Mouse (Mus musculus): Measurements from ENCODE around the gene Gm44503. TPM values are rescaled to one million over a fixed set of nuclear protein-coding genes. Genes with fewer than 3 reads are reported as not detected.

Gm44503 gene
- polyA plus RNA-seq, 1 experiment from 2014 or later = not detected

DNA sequence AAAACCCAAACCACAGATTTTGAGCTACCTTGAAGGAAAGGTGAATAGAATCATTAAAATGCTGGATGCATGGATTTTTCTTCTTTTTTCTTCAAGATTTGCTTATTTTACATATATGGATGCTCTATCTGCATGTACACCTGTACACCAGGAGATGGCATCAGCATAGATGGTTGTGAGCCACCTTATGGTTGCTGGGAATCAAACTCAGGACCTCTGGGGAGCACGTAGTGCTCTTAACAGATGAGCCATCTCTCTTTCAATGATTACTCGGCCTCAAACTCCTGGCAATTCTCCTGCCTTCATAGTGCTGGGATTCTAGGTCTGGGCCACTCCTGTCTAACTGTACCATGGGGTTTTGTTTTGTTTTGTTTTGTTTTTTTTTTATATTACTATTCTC is 24.4 kb downstream of the Gm44503 start:
- H3K4me2 ChIP-seq = no peak overlapping the region
- no peaks in the 10 kb centered on the region for H3K27me3 ChIP-seq
- H3K9ac ChIP-seq = no peak overlapping the region
- H3K36me3 ChIP-seq = no peaks in the 10 kb centered on the region
- H3K27ac ChIP-seq = no peak overlapping the region
- 55% methylated on average over 2 of the region's 2 CpGs for WGBS
- H3K4me1 ChIP-seq = peaks cover 16% of the 10 kb centered on the region
- no peak for ATAC-seq (replicated peaks; ENCODE audit: low FRiP score)
- H3K9me3 ChIP-seq (replicated peaks) = no peaks in the 10 kb centered on the region
- no peak overlapping the region for H3K4me3 ChIP-seq (replicated peaks)

DNA sequence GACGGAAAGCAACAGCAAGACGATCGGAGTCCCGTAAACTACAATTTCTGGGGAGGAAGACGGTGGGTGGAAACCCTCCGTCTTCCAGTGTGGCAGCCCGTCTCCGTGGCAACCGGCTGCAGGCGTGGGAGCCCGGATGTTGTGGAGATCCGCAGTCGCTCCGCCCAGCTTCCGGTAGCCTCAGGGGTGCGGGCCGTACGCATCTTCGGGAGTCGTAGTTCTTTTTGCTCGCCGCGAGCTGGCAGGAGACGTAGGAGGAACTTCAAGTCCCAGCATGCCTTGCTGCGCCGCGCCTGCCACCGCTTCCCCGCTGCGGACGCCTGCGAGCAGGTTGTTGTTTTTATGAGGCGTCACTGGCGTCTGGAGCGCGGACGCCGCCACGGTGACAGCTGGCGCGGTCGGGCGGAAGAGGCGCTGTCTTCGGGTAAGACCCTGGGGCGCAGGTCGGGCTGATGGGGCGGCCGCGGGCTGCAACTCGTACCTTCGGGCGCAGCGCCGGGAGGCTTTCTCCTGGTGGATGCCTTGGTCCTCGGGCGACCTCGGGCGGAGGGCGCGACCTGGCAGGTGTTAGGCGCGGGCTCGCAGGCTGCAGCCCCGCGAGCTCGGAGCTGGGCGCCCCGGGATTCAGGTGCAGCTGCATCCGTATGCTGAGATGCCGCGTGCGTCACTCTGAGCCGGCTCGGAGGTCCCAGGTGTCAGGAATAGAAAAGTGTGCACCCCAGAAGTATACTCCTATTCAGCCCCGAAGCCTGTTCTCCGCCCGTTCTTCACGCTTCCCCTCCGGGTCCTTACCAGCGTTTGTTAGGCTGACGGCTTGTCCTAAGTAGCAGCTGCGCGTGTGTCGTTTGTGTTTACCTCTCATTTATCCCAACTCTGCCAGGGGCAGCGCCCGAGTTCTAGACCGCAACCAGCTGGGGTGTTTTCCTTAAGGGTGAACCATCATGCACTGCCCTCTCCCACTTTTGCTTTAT is 26.9 kb downstream of the Gm44503 start, which contains the start of the genes Ccpg1os and Ccpg1:
TSS of gene Ccpg1os (minus strand) at position 133 of the 971 bp plus-strand sequence.
TSS of gene Ccpg1 (plus strand) at position 180 of the 971 bp plus-strand sequence.
- Histone ChIP-seq H3K9ac (peak within 1 kb of the TSS; percentile 69), H3K4me3 (replicated peaks) (peak within 1 kb of the TSS; percentile 76), H3K4me2 (peak within 1 kb of the TSS; percentile 91), H3K36me3 (no peaks in the 10 kb centered on the region), H3K4me1 (peaks cover 16% of the 10 kb centered on the region), H3K27me3 (no peaks in the 10 kb centered on the region), H3K27ac (peak within 1 kb of the TSS; percentile 67), H3K9me3 (replicated peaks) (no peaks in the 10 kb centered on the region)
- under 1% methylated on average over 88 of the region's 88 CpGs for WGBS
- ATAC-seq (replicated peaks; ENCODE audit: low FRiP score) = peak; percentile 100

DNA sequence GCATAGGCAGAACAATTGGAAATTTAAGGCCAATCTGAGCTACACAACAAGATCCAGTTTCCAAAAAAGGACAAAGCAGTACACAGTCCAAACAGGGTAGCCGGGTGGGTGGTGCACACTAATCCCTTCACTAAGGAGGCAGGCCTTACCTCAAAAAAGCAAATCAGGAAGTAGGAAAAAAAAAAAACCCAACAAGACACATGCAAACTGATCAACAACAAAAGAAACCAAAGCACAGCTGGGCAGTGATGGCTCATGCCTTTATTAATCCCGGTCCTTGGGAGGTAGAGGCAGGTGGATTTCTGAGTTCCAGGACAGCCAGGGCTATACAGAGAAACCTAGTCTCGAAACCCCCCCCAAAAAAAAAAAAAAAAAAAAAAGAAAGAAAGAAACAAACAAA is 29.1 kb downstream of the Gm44503 start:
- Histone ChIP-seq H3K36me3 (no peaks in the 10 kb centered on the region), H3K27ac (no peak overlapping the region), H3K4me1 (peaks cover 16% of the 10 kb centered on the region), H3K4me2 (no peak overlapping the region), H3K9ac (no peak overlapping the region), H3K27me3 (no peaks in the 10 kb centered on the region), H3K9me3 (replicated peaks) (no peaks in the 10 kb centered on the region), H3K4me3 (replicated peaks) (no peak overlapping the region)
- ATAC-seq (replicated peaks; ENCODE audit: low FRiP score) = no peak
- 74% methylated on average over 3 of the region's 3 CpGs for WGBS

DNA sequence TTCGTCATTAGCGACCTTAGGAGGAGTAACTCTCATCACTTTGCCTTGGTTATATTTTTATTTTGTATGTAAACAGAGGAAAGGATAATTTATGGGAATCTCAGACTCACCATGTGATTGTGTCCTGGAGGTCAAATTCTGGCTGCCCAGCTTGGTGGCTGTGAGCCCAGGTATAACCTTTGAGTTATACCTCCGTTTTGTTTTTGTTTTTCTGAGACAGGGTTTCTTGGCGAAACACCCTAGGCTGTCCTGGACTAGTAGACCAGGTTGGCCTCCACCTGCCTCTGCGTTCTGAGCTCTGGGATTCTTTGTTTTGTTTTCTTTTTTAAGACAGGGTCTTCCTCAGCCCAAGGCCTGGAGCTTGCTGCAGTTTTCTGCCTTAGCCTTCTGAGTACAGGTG is 30.1 kb downstream of the Gm44503 start:
- Histone ChIP-seq H3K4me2 (no peak overlapping the region), H3K27ac (no peak overlapping the region), H3K36me3 (no peaks in the 10 kb centered on the region), H3K9ac (no peak overlapping the region), H3K9me3 (replicated peaks) (no peaks in the 10 kb centered on the region), H3K4me3 (replicated peaks) (no peak overlapping the region), H3K4me1 (peaks cover 16% of the 10 kb centered on the region), H3K27me3 (no peaks in the 10 kb centered on the region)
- no peak for ATAC-seq (replicated peaks; ENCODE audit: low FRiP score)
- WGBS = 76% methylated on average over 5 of the region's 5 CpGs

DNA sequence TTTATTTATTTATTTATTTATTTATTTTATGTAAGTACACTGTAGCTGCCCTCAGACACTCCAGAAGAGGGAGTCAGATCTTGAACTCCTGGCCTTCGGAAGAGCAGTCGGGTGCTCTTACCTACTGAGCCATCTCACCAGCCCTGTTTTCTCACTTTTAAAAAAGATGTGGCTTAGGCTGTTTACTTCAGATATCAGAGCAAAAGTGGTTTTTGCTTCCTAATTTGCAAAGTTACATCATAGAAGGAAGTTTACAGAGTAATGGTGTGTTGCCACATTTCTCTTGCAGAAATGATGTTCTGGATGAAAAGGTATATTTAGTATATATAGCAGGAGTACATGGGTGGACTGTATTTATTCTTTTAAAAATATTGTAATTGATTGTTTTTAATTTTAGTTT is 32.8 kb downstream of the Gm44503 start:
- peaks cover 2% of the 10 kb centered on the region; the same call in 1 of the 2 replicates for H3K4me1 ChIP-seq
- no peaks in the 10 kb centered on the region for H3K9me3 ChIP-seq (replicated peaks)
- no peak for ATAC-seq (replicated peaks; ENCODE audit: low FRiP score)
- H3K27me3 ChIP-seq = no peaks in the 10 kb centered on the region
- H3K9ac ChIP-seq = no peak overlapping the region
- WGBS = 96% methylated on average over 2 of the region's 2 CpGs
- H3K4me3 ChIP-seq (replicated peaks) = no peak overlapping the region
- no peaks in the 10 kb centered on the region for H3K36me3 ChIP-seq
- no peak overlapping the region for H3K4me2 ChIP-seq
- H3K27ac ChIP-seq = no peak overlapping the region

DNA sequence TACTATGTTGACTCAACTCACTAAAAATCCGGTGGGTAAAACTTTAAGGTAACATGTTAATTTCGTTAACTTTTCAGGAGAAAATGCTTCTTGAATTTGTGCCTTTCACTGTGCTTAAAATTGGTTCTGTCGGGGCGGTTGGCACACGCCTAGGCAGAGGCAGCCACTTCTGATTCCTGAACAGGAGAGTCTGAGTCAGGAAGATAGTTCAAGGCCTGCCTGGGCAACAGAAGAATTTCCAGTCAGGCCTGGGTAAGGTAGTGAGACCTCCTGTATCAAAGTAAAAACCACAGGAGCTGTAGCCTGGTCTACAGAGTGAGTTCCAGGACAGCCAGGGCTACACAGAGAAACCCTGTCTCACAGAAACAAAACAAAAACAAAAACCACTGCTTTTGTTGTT is 33.9 kb downstream of the Gm44503 start:
- H3K27ac ChIP-seq = no peak overlapping the region
- H3K27me3 ChIP-seq = no peaks in the 10 kb centered on the region
- H3K4me2 ChIP-seq = no peak overlapping the region
- no peak for ATAC-seq (replicated peaks; ENCODE audit: low FRiP score)
- H3K9me3 ChIP-seq (replicated peaks) = no peaks in the 10 kb centered on the region
- WGBS = 92% methylated on average over 5 of the region's 5 CpGs
- H3K36me3 ChIP-seq = no peaks in the 10 kb centered on the region
- no peak overlapping the region for H3K4me3 ChIP-seq (replicated peaks)
- H3K4me1 ChIP-seq = no peaks in the 10 kb centered on the region
- H3K9ac ChIP-seq = no peak overlapping the region

DNA sequence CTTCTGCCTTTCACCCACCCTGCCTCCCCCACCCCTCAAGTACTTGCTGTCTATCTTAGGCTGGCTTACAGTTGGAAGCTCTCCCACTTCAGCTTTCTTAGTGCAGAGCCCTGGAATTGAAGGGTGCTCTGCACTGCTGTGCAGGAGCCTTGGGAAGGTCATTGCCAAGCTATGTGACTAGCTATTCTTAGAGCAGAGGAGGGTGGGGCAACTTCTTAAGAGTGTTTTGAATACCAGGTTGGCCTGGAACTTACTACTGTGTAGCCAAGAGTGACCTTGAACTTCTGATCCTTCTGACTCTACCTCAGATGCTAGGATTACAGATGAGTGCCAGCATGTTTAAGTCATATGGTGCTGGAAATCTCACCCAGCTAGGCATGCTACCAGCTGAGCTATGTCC is 37.5 kb downstream of the Gm44503 start:
- no peaks in the 10 kb centered on the region for H3K27me3 ChIP-seq
- H3K9me3 ChIP-seq (replicated peaks) = no peaks in the 10 kb centered on the region
- H3K36me3 ChIP-seq = no peaks in the 10 kb centered on the region
- H3K4me3 ChIP-seq (replicated peaks) = no peak overlapping the region
- no peak overlapping the region for H3K9ac ChIP-seq
- no peak for ATAC-seq (replicated peaks; ENCODE audit: low FRiP score)
- H3K4me1 ChIP-seq = no peaks in the 10 kb centered on the region
- H3K4me2 ChIP-seq = no peak overlapping the region
- no peak overlapping the region for H3K27ac ChIP-seq

DNA sequence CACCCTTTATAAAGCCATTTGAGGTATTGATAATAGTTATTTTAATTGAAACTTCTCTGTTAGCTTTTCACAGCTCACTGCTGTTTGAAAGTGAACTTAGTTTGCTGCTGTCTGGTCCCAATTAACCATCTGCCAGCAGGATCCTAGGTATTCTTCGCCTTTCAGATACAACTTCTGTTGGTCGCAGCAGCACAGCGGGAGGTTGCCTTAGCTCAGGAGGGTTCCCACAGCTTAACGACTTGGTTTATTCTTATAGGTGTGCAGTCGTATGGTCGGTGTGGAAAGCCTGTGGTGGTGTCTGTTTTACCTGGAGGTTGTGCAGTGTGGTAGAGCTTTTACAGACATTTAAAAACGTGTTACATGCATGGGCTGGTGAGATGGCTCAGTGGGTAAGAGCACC is 38.2 kb downstream of the Gm44503 start:
- H3K9me3 ChIP-seq (replicated peaks) = no peaks in the 10 kb centered on the region
- 67% methylated on average over 7 of the region's 7 CpGs for WGBS

DNA sequence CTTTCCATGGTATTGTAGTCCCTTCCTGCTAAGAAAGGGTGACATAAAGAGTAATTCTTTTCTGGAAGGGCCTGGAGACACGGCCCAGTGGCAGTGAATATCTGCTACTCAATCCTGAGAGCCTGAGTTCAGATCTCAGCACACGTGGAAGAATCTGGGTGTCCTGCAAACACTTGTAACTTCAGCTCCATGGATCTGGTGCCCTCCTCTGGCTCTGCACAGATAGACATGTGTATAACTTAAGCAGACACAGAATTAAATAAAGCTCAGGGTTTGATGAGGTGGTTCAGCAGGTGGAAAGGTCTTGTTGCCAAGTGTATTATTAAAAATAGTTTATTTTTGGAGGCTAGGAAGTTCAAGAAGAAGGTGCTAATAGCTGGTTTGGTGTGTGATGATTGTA is 41.8 kb downstream of the Gm44503 start:
- Histone ChIP-seq H3K9me3 (replicated peaks) (no peaks in the 10 kb centered on the region), H3K4me1 (no peaks in the 10 kb centered on the region), H3K27me3 (no peaks in the 10 kb centered on the region), H3K27ac (no peak overlapping the region), H3K36me3 (peaks cover 9% of the 10 kb centered on the region), H3K4me3 (replicated peaks) (no peak overlapping the region), H3K4me2 (no peak overlapping the region), H3K9ac (no peak overlapping the region)
- no peak for ATAC-seq (replicated peaks; ENCODE audit: low FRiP score)
- WGBS = 71% methylated on average over 2 of the region's 2 CpGs

More for the DNA sequence above, 38.2 kb downstream of the Gm44503 start:
- Histone ChIP-seq H3K4me2 (no peak overlapping the region), H3K27me3 (no peaks in the 10 kb centered on the region), H3K4me3 (replicated peaks) (no peak overlapping the region), H3K27ac (no peak overlapping the region), H3K36me3 (peaks cover 2% of the 10 kb centered on the region; the same call in 1 of the 2 replicates), H3K4me1 (no peaks in the 10 kb centered on the region), H3K9ac (no peak overlapping the region)
- no peak for ATAC-seq (replicated peaks; ENCODE audit: low FRiP score)

DNA sequence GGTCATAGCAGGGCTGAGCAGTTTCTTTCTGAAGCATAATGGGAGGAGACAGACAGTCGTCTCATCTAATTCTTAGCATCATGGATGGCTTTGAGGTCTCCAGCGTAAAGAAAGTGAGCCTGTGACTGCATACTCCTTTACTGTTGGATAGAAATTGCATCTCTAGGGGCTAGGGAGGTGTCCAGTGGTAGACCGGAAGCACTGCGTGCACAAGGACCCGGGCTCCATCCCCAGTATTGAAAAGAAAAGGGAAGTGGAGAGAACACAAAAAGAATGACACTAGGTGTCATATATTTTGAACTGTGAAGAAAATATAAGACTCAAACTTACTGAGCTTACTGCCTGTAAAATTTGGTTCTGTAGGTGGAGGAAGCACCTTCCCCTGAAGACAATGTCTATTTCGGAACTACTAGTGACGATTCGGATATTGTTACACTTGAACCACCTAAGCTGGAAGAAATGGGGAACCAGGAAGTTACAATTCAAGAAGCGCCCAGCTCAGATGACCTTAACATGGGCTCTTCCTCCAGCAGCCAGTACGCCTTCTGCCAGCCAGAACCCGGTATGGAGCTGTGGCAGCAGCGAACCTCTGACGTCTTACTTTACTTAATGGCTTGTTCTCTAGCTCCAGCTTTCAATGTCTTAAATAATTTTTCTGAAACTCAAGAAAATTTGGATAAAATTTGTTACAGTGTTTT is 42.8 kb downstream of the Gm44503 start:
- H3K27ac ChIP-seq = no peak overlapping the region
- peaks cover 17% of the 10 kb centered on the region for H3K36me3 ChIP-seq
- no peaks in the 10 kb centered on the region for H3K4me1 ChIP-seq
- H3K9me3 ChIP-seq (replicated peaks) = no peaks in the 10 kb centered on the region
- no peak overlapping the region for H3K9ac ChIP-seq
- no peak for ATAC-seq (replicated peaks; ENCODE audit: low FRiP score)
- WGBS = 87% methylated on average over 13 of the region's 13 CpGs
- no peak overlapping the region for H3K4me2 ChIP-seq
- H3K27me3 ChIP-seq = no peaks in the 10 kb centered on the region
- no peak overlapping the region for H3K4me3 ChIP-seq (replicated peaks)

DNA sequence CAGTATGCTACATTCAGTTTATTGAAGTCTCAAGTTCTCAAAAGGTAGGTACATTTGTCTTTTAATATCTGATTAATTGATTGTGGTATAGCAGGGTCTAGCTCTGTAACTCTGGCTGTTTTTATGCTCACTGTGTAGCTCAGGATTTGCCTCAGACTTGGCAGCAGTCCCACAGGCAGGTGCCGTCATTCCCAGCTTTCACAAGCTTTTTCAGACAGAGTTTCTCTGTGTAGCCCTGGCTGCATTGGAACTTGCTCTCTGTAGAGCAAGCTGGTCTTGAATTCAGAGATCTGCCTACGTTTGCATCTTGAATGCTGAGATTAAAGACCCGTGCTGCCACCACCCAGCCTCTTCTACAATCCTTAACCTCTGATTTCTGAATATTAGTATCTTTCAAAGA is 43.5 kb downstream of the Gm44503 start:
- ATAC-seq (replicated peaks; ENCODE audit: low FRiP score) = no peak
- Histone ChIP-seq H3K36me3 (peaks cover 17% of the 10 kb centered on the region), H3K27me3 (no peaks in the 10 kb centered on the region), H3K9ac (no peak overlapping the region), H3K4me2 (no peak overlapping the region), H3K9me3 (replicated peaks) (no peaks in the 10 kb centered on the region), H3K4me1 (no peaks in the 10 kb centered on the region), H3K27ac (0 out of 2 replicates have a peak overlapping the region, but pooled peaks have one; percentile 25), H3K4me3 (replicated peaks) (no peak overlapping the region)
- WGBS = 63% methylated on average over 3 of the region's 3 CpGs

DNA sequence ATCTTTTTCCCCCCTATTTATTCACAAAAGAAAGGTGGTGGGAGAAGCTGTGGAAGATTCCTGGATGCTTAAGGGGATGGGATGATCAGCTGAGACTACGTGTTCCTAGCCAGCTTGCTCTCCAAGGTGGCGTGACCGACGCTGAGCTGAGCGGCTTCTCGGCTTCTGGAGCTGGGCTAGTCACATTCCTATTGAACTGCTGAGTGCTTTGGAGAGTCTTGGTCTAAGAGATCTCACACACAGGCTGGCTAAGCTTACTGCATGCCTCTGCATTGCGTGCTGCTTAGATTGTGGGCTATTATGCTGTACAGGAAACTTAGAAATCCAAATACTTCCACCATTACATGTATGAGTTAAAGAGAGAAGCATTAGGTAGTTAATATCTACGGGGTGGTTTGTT is 45.4 kb downstream of the Gm44503 start:
- peaks cover 17% of the 10 kb centered on the region for H3K36me3 ChIP-seq
- H3K9ac ChIP-seq = no peak overlapping the region
- ATAC-seq (replicated peaks; ENCODE audit: low FRiP score) = no peak
- no peaks in the 10 kb centered on the region for H3K4me1 ChIP-seq
- no peaks in the 10 kb centered on the region for H3K27me3 ChIP-seq
- no peak overlapping the region for H3K27ac ChIP-seq
- no peaks in the 10 kb centered on the region for H3K9me3 ChIP-seq (replicated peaks)
- no peak overlapping the region for H3K4me3 ChIP-seq (replicated peaks)
- 90% methylated on average over 8 of the region's 8 CpGs for WGBS
- H3K4me2 ChIP-seq = no peak overlapping the region
